Mouse (Mus musculus) forebrain, embryonic 14.5 days (tissue): Measurements from ENCODE around the gene Cetn3. TPM values are rescaled to one million over a fixed set of nuclear protein-coding genes. Genes with fewer than 3 reads are reported as not detected.

ENCODE experiments used
- ATAC-seq: fragments of 200-750 bp; cut with Nextera tagmentation; 2 replicates; pipeline ENCODE4 v1.8.0; 2017; ENCODE audit warnings: mild to moderate bottlenecking, moderate library complexity
- DNase-seq: peaks from one replicate; pipeline ENCODE4 v3.0.0-alpha.2; 2015; ENCODE audit warnings: low spot score
- H3K27ac ChIP-seq: fragments of 300-500 bp; sonication (generic); 2 replicates; pipeline ENCODE4 v1.5.1; 2014; ENCODE audit warnings: low read depth, mild to moderate bottlenecking, control low read depth, low read length, moderate library complexity
- H3K27me3 ChIP-seq: fragments of 300-500 bp; sonication (generic); replicated peaks from 2 replicates; pipeline ENCODE4 v1.6.1; 2014; ENCODE audit warnings: low read length, control low read depth, mixed read lengths; ENCODE audit not compliant: control insufficient read depth, insufficient read depth
- H3K36me3 ChIP-seq: fragments of 300-500 bp; sonication (generic); 2 replicates; pipeline ENCODE4 v1.6.1; 2014; ENCODE audit warnings: low read length, control low read depth; ENCODE audit not compliant: control insufficient read depth, insufficient read depth
- H3K4me1 ChIP-seq: fragments of 300-500 bp; sonication (generic); 2 replicates; pipeline ENCODE4 v1.6.1; 2014; ENCODE audit warnings: antibody characterized with exemption, low read length, control low read depth; ENCODE audit not compliant: control insufficient read depth, insufficient read depth
- H3K4me2 ChIP-seq: fragments of 300-500 bp; sonication (generic); 2 replicates; pipeline ENCODE4 v1.6.1; 2014; ENCODE audit warnings: mild to moderate bottlenecking, control low read depth, low read length
- H3K4me3 ChIP-seq: fragments of 300-500 bp; sonication (generic); 2 replicates; pipeline ENCODE4 v1.5.1; 2014; ENCODE audit warnings: low read depth, low read length, control low read depth
- H3K9ac ChIP-seq: fragments of 300-500 bp; sonication (generic); 2 replicates; pipeline ENCODE4 v1.6.1; 2014; ENCODE audit warnings: mild to moderate bottlenecking, low read length, control low read depth, moderate library complexity
- H3K9me3 ChIP-seq: fragments of 300-500 bp; sonication (generic); replicated peaks from 2 replicates; pipeline ENCODE4 v1.6.1; 2016; ENCODE audit warnings: low read length, control low read depth, mixed read lengths; ENCODE audit not compliant: control insufficient read depth
- WGBS: fragments of 180-500 bp; shearing (Covaris S2); extraction: QIAGEN DNeasy Blood & Tissue Kit; methylation state at CpG from one replicate; pipeline ENCODE4 v1.1.7; 2014; 5-methylcytosine and 5-hydroxymethylcytosine counted together
- polyA plus RNA-seq: library from polyadenylated mRNA; unstranded; fragments of >200 nt; fragmentation: Nextera tagmentation; extraction: Ambion mirVana; gene quantifications from 2 replicates; pipeline ENCODE4 v1.2.1, GENCODE M21; 2014

The Cetn3 gene
- polyA plus RNA-seq, 1 experiment from 2014 or later = 301 TPM

DNA sequence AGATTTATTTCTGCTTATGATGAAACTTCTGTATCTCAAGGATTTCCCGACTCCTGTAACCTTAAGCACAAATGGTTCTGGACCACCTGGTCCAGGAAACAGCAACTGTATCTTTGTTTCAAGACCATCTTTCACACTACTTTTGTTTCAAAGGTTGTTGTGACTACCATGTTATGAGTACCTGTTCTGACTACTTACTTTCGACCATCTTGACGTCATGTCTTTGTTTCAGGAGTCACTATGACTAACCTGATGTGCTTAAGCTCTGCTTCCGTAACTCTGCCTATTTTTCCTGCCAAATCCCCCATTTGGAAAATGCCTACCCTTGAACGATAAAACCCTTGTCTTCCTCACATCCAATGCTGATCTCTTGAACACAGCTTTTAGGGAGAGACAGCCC, 55.1 kb downstream of the Cetn3 start:
- WGBS = 91% methylated on average over 5 of the region's 5 CpGs
- no peak overlapping the region for H3K27ac ChIP-seq
- H3K4me2 ChIP-seq = no peak overlapping the region
- DNase-seq (no peak), ATAC-seq (no peak)
- no peak overlapping the region for H3K4me3 ChIP-seq
- H3K9ac ChIP-seq = no peak overlapping the region
- no peaks in the 10 kb centered on the region for H3K27me3 ChIP-seq
- no peaks in the 10 kb centered on the region for H3K4me1 ChIP-seq
- no peaks in the 10 kb centered on the region for H3K36me3 ChIP-seq
- no peaks in the 10 kb centered on the region for H3K9me3 ChIP-seq

DNA sequence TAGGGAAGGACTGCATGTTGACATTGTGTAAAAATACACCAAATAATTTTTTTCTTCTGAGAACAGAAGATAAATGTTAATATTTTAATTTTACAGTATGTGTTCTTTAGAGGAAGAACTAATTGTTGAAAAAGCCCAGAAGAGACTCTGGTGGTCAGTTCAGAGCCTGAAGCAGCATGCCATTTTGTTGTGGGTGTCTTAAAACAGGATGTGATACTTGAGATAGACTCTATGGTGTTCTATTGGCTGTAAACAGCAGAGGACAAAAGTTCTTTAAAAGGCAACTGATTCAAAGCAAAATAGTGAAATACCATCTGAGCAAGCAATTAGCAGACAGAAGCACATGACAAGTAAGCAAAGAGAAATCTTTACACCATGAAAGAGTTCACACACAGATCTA, 56.1 kb downstream of the Cetn3 start:
- no peak overlapping the region for H3K27ac ChIP-seq
- H3K4me3 ChIP-seq = no peak overlapping the region
- no peaks in the 10 kb centered on the region for H3K27me3 ChIP-seq
- no peak overlapping the region for H3K9ac ChIP-seq
- H3K4me1 ChIP-seq = no peaks in the 10 kb centered on the region
- DNase-seq (no peak), ATAC-seq (no peak)
- no peaks in the 10 kb centered on the region for H3K9me3 ChIP-seq
- H3K36me3 ChIP-seq = no peaks in the 10 kb centered on the region
- no peak overlapping the region for H3K4me2 ChIP-seq

DNA sequence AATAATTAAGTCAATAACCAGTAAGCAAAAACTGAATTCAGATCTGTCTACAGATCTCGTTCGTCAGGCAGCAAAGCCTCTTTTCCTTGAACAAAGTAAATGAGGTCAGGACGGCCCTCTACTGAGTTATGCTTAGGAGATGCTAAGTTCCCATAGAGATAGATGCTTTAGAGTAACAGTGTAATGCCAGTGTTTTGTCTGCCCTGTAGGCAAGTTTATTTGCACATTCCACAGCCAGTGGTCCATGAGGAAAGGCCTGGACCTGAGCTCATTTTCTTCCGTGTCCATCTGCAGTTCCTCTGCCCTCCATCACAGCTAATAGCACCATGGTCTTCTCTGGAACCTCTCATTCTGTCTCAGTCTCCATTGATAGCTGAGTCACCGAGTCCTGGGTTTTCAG, 57.4 kb downstream of the Cetn3 start:
- Histone ChIP-seq H3K4me3 (no peak overlapping the region), H3K9me3 (no peaks in the 10 kb centered on the region), H3K27me3 (no peaks in the 10 kb centered on the region), H3K36me3 (no peaks in the 10 kb centered on the region), H3K9ac (no peak overlapping the region), H3K4me1 (no peaks in the 10 kb centered on the region), H3K4me2 (no peak overlapping the region), H3K27ac (no peak overlapping the region)
- DNase-seq (no peak), ATAC-seq (no peak)
- WGBS = 64% methylated on average over 5 of the region's 5 CpGs

DNA sequence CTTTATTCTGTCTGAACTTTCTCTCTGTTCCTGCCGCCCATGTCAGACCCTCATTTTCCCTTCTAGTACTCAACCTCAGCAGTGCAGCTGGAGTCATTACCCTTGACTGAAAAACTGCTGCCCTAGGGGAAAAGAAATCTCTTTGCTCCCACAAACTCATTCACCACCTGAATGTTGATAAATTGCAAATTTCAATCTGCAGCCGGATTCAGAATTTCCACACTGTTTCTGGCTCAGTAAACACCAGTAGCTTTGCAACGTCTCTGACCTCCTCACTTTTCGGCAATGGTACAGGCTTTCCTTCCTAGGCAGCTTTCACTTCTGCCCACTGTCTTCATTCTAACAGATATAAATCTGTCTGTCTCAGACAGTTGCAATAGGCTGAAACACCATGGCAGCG, 57.8 kb downstream of the Cetn3 start:
- DNase-seq (no peak), ATAC-seq (no peak)
- H3K36me3 ChIP-seq = no peaks in the 10 kb centered on the region
- no peak overlapping the region for H3K4me2 ChIP-seq
- no peak overlapping the region for H3K9ac ChIP-seq
- no peak overlapping the region for H3K27ac ChIP-seq
- H3K4me1 ChIP-seq = no peaks in the 10 kb centered on the region
- H3K27me3 ChIP-seq = no peaks in the 10 kb centered on the region
- no peak overlapping the region for H3K4me3 ChIP-seq
- no peaks in the 10 kb centered on the region for H3K9me3 ChIP-seq
- 76% methylated on average over 5 of the region's 5 CpGs for WGBS

DNA sequence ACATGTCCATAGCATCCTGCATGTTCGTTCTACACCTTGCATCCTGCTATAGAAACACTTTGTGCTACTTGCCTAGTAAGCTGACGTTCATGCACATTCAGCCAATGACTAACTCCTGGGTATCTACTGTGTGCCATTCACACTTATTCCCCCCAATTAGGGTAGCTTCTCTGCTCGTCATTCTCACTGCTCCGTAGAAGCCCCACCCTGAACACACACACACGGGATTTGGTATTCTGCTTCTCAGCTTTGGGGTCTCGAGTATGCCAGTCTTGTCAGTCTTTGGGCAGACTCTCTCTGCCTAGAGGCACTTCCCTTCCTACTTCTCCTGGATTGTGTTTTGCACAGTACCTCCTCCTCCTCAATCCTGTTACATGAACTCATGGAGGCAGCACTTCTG, 59.4 kb downstream of the Cetn3 start:
- no peak for ATAC-seq
- Histone ChIP-seq H3K36me3 (no peaks in the 10 kb centered on the region), H3K27ac (no peak overlapping the region), H3K4me2 (no peak overlapping the region), H3K4me1 (no peaks in the 10 kb centered on the region), H3K27me3 (no peaks in the 10 kb centered on the region), H3K9ac (no peak overlapping the region), H3K9me3 (no peaks in the 10 kb centered on the region), H3K4me3 (no peak overlapping the region)
- 59% methylated on average over 6 of the region's 6 CpGs for WGBS
- DNase-seq = no peak

Other genes with a start within 250 kb of the Cetn3 start
- 14.7 and 14.8 TPM in 2 replicates for gene Adgrv1, start 149.9 kb upstream of the Cetn3 start, polyA plus RNA-seq
- gene Lysmd3, start 125.4 kb upstream of the Cetn3 start, polyA plus RNA-seq = 25.2 and 28.8 TPM in 2 replicates
- gene Polr3g, start 72.1 kb upstream of the Cetn3 start, polyA plus RNA-seq = 2.9 and 3.4 TPM in 2 replicates
- gene Mblac2, start 71.7 kb upstream of the Cetn3 start, polyA plus RNA-seq = 23.8 and 33.6 TPM in 2 replicates